ENCODE assay signal across 9 mouse cellular contexts in genomic region chr3:100189444-100189843, GRCm38 (mm10). TPM values are rescaled to one million over a fixed set of nuclear protein-coding genes. Genes with fewer than 3 reads are reported as not detected.
DNase-seq lines count a peak whose midpoint lies in the region; ATAC-seq and TF ChIP-seq lines count a peak whose summit lies in the region.
"Had no signal": no experiment of that assay in that cellular context is flagged by ENCODE, and none has a peak within 500 bp of the region (broad histone marks: within the 10 kb centered on the region; RNA-seq: fewer than 3 reads in every experiment).

No protein-coding gene starts in this region.

- peaks cover 26% of the 10 kb centered on the region; the same call in 1 of the 2 replicates for H3K36me3 ChIP-seq in heart, embryonic 10.5 days
- H3K36me3 ChIP-seq in forebrain, embryonic 13.5 days (ENCODE audit: poor library complexity, severe bottlenecking) = peaks cover 45% of the 10 kb centered on the region
- peaks cover 26% of the 10 kb centered on the region for H3K36me3 ChIP-seq in midbrain, embryonic 10.5 days

- intact Hi-C loops in left cerebral cortex, adult 2 months (cut with DNase I) = loop anchor here (2.0 to 10.0 kb wide), 4 partner anchors 35 to 725 kb away; partner anchors contain the start of gene Man1a2

- H3K9ac ChIP-seq in forebrain, embryonic 13.5 days = no peak overlapping the region

- WGBS in heart, embryonic 10.5 days = 45% methylated on average over 1 of the region's 1 CpGs
- 35% methylated on average over 1 of the region's 1 CpGs for WGBS in forebrain, embryonic 13.5 days
- WGBS in midbrain, embryonic 10.5 days = 45% methylated on average over 1 of the region's 1 CpGs

- H3K27ac ChIP-seq in heart, embryonic 10.5 days = no peak overlapping the region
- H3K27ac ChIP-seq in forebrain, embryonic 13.5 days = no peak overlapping the region
- no peak overlapping the region for H3K27ac ChIP-seq in left cerebral cortex, adult 2 months
- H3K27ac ChIP-seq in midbrain, embryonic 10.5 days (replicated peaks) = no peak overlapping the region
- H3K27ac ChIP-seq: macrophage had no signal

- peak; percentile 58 to 78 for DNase-seq in heart, adult 18-20 months
- no peak for DNase-seq in heart, embryonic 10.5 days (ENCODE audit: low spot score)
- peak; percentile 44 for DNase-seq in c-Kit-positive CD71-positive TER-119-negative erythroid progenitor cells, embryonic 14.5 days (ENCODE audit: low read depth)
- peak; percentile 71 for DNase-seq in induced T-regulatory cell, adult 2 months (ENCODE audit: low read depth)
- DNase-seq in left cerebral cortex, adult 2 months (ENCODE audit: extremely low spot score in 1 of 2, low spot score in 2 of 2) = peak; percentile 69 to 70
- DNase-seq in midbrain, embryonic 10.5 days (ENCODE audit: low spot score) = peak; percentile 34
- peak; percentile 37 to 69 for DNase-seq in spleen, postnatal 4 days (ENCODE audit: low spot score in 2 of 2)

- ATAC-seq in forebrain, embryonic 13.5 days = peak; percentile 93

- no peaks in the 10 kb centered on the region for H3K27me3 ChIP-seq in heart, embryonic 10.5 days (ENCODE audit: insufficient read depth, poor library complexity, severe bottlenecking)
- H3K27me3 ChIP-seq in forebrain, embryonic 13.5 days = no peaks in the 10 kb centered on the region
- no peaks in the 10 kb centered on the region for H3K27me3 ChIP-seq in midbrain, embryonic 10.5 days (ENCODE audit: low read depth, poor library complexity, severe bottlenecking)

- no peak overlapping the region for H3K4me3 ChIP-seq in heart, embryonic 10.5 days
- H3K4me3 ChIP-seq in forebrain, embryonic 13.5 days = no peak overlapping the region
- H3K4me3 ChIP-seq in left cerebral cortex, adult 2 months = no peak overlapping the region
- no peak overlapping the region for H3K4me3 ChIP-seq in midbrain, embryonic 10.5 days

- H3K4me1 ChIP-seq in heart, embryonic 10.5 days = no peaks in the 10 kb centered on the region
- no peaks in the 10 kb centered on the region for H3K4me1 ChIP-seq in forebrain, embryonic 13.5 days
- H3K4me1 ChIP-seq in midbrain, embryonic 10.5 days = no peaks in the 10 kb centered on the region

- no peaks in the 10 kb centered on the region for H3K9me3 ChIP-seq in heart, embryonic 10.5 days
- H3K9me3 ChIP-seq in forebrain, embryonic 13.5 days (replicated peaks) = no peaks in the 10 kb centered on the region
- no peaks in the 10 kb centered on the region for H3K9me3 ChIP-seq in midbrain, embryonic 10.5 days (replicated peaks)

- peak; percentile 78 for TF ChIP-seq CTCF in left cerebral cortex, adult 2 months (IDR thresholded peaks at IDR 0.05)

- H3K4me2 ChIP-seq in forebrain, embryonic 13.5 days = no peak overlapping the region

RNA-seq across cellular contexts. Expression of gene Wdr3, which starts 27.2 kb away (rescaled TPM):
- total RNA-seq in heart, adult 18-20 months (2021) = 10 to 100 TPM; 10.2 to 16.4 TPM
- 36.8 and 43.8 TPM in 2 replicates for polyA plus RNA-seq in heart, embryonic 10.5 days (2016; fragmentation: Nextera tagmentation; extraction: Ambion mirVana)
- polyA plus RNA-seq in forebrain, embryonic 13.5 days (2015; fragmentation: Nextera tagmentation; extraction: Ambion mirVana) = 49.4 and 50.7 TPM in 2 replicates
- total RNA-seq in left cerebral cortex, adult 2 months (2021) = 10 to 100 TPM; 18.4 to 22.5 TPM
- polyA plus RNA-seq in midbrain, embryonic 10.5 days (2016; fragmentation: Nextera tagmentation; extraction: Ambion mirVana) = 58.7 and 61.1 TPM in 2 replicates

RNA-seq across cellular contexts. Expression of gene Gdap2, which starts 27.3 kb away (rescaled TPM):
- 10 to 100 TPM in 1 of 2 experiments, 1 to 10 TPM in 1; 9.1 to 10.9 TPM for total RNA-seq in heart, adult 18-20 months (2021)
- 24.9 and 25.4 TPM in 2 replicates for polyA plus RNA-seq in heart, embryonic 10.5 days (2016; fragmentation: Nextera tagmentation; extraction: Ambion mirVana)
- polyA plus RNA-seq in forebrain, embryonic 13.5 days (2015; fragmentation: Nextera tagmentation; extraction: Ambion mirVana) = 37.2 and 39.3 TPM in 2 replicates
- 10 to 100 TPM; 37.8 to 42.7 TPM for total RNA-seq in left cerebral cortex, adult 2 months (2021)
- 30.9 and 34.8 TPM in 2 replicates for polyA plus RNA-seq in midbrain, embryonic 10.5 days (2016; fragmentation: Nextera tagmentation; extraction: Ambion mirVana)
